Mouse (Mus musculus): Measurements from ENCODE around the gene Plcb1.

DNA sequence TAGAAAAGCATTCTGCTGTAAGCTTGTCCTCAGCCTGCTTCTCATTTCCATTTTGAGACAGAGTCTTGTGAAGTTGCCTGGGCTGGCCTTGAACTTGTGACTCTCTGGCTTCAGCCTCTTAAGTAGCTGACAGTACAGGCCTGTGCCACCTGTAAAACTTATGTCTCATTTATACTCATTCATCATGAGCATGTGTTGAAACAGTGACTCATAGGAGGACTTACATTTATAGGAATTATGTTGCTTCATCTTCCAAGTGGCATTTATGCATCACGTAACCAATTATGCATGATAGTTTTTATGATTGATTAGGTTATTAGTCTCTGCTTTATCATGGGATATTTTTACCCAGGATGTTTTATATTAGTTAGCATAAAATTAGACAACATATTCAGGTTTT lies 667.7 kb downstream of the Plcb1 start:
- TF ChIP-seq POLR2A (IDR thresholded peaks at IDR 0.05; ENCODE audit: borderline replicate concordance, extremely low read depth, low read depth, low read length) (no peak), CTCF (IDR thresholded peaks at IDR 0.05; ENCODE audit: insufficient read depth, low read length) (no peak)

Data from lung, adult 2 months (tissue).